Mouse (Mus musculus): Measurements from ENCODE around the gene Ift43.

Gene Ift43

DNA sequence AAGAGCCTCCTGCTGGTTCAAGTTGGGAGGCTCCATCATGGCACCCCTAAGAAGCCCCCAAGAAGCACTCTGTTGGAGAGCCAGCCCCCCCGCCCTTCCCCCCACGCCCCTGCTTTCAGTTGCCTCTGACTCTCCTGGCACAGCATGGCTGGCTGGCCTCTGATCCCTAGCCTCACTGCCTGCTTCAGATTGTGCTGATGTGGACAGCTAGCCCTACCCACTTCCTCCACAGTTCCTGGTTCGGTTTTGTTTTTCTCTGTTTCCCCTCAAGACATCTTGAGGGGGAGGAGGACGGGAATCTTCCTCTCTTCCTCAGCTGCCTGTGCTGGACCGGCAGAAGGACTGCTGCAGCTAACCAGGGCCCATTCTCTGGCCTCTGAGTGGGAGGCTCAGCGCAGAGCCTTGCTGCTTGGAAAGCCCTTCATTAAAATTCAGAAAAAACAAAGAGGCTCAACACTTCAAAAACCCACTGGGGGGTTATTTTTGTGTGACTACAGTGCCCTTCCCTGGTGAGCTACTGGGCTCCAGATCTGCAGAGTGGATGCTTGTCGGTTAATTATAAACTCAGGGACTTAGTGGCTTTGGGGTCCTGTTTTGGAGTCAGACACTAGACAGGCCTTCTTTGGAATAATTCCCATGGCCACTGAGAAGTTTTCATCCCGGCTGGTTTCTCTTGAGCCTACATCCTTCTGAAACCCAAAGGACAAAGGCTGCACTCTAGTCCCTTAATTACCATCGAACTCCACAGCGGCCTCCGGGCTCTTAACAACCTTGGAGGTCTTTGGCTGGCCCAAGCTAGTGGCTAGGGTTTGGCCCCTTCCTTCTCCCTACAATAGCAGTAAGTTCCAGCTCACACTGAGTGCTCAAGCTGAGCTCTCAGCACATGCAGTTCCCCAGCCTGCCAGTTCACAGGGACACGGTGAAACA, 80.8 kb downstream of the Ift43 start:
- no peak for DNase-seq (ENCODE audit: extremely low read depth, insufficient read length, low spot score)

GRCm38 (mm10) chr12:86166244-86166643, 83.9 kb downstream of the Ift43 start:
- DNase-seq (ENCODE audit: extremely low read depth, insufficient read length, low spot score) = no peak

- DNase-seq (ENCODE audit: extremely low read depth, insufficient read length, low spot score) = no peak
Observed at GRCm38 (mm10) chr12:86167075-86167474, 84.7 kb downstream of the Ift43 start.

GRCm38 (mm10) chr12:86168712-86169111, 86.4 kb downstream of the Ift43 start:
- no peak for DNase-seq (ENCODE audit: extremely low read depth, insufficient read length, low spot score)

DNA sequence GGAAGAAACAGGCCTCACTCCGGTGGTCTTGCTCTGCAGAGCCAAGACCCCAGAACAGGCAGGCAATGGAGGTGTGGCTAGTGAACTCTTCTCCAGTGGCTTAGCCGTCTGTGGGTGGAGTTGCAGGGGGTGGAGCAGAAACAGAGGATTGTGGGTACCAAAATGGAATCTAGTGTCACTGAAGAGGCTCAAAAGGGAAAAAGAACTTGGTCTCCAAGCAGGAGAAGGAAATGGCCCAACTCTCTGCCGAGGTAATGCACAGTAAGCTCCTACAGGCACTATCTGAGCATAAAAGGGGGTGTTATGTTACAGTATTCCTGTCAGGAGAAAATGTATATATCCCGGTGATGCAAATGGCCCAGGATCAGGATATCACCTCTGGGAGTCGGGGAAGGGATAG, 86.9 kb downstream of the Ift43 start:
- no peak for DNase-seq (ENCODE audit: extremely low read depth, insufficient read length, low spot score)

DNA sequence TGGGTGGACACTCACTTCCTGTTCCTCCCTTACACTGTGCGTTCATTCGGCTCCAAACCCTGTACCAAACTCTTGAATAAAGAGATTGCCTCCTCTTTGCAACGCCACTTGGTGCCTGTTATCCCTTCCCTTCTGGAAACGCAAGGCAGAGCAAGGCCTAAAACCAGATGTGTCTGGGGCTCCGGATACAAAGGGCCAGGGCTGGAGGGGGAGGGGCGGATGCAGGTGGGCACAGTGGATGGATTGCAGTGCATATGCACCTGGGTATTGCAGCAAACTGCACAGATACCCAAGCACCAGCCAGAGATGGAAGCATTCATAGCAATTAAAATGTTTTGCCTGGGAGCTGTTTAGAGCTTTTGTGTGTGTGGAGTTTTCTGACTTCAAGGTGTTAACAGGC, 91.0 kb downstream of the Ift43 start:
- no peak for DNase-seq (ENCODE audit: extremely low read depth, insufficient read length, low spot score)

DNA sequence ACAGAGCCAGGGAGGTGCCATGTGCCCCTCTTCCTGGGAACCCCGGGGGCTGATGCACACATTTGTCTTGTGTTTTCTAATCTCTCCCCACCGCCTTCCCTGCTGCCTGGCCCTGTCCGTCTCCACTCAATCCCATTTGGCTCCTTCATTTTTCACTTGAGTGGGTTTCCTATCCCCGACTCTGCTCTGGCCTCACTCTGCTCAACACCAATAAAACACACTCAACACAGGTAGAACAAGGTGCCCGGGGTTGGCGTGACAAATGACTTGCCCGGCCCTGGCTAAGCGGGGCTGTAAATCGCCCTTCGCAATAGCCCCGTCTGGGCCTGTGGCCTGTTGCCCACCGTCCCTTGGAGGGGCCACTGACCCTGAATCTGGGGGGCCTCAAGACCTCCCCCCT, 92.0 kb downstream of the Ift43 start:
- no peak for DNase-seq (ENCODE audit: extremely low read depth, insufficient read length, low spot score)

DNA sequence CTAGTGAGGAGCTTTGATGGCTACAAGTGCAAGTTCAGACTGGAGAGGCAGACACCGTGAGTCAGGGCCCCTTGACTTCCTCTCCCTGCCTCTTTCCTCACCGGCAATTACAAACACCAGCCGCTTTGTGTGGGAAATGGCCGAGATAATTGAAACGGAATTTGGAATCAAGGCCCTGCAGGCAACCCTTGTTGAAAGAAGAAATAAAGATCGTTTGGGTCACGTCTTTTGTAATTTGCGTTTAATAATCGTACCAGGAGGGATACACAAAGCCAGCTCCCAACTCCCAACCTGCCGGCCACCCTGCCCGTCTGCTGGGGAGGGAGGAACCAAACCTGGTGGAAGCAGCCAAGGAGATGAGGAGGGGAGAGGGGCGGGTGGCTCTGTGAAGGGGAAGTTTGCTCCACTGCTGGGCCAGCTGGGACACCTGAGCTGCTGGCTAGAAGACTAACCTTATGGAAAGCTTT, 93.2 kb downstream of the Ift43 start:
- DNase-seq (ENCODE audit: extremely low read depth, insufficient read length, low spot score) = no peak

GRCm38 (mm10) chr12:86176675-86177339, 94.5 kb downstream of the Ift43 start:
- DNase-seq (ENCODE audit: extremely low read depth, insufficient read length, low spot score) = no peak

- DNase-seq (ENCODE audit: extremely low read depth, insufficient read length, low spot score) = no peak
Observed at GRCm38 (mm10) chr12:86179266-86179665, 96.9 kb downstream of the Ift43 start.

GRCm38 (mm10) chr12:86181320-86181751, 99.0 kb downstream of the Ift43 start:
- no peak for DNase-seq (ENCODE audit: extremely low read depth, insufficient read length, low spot score)

DNA sequence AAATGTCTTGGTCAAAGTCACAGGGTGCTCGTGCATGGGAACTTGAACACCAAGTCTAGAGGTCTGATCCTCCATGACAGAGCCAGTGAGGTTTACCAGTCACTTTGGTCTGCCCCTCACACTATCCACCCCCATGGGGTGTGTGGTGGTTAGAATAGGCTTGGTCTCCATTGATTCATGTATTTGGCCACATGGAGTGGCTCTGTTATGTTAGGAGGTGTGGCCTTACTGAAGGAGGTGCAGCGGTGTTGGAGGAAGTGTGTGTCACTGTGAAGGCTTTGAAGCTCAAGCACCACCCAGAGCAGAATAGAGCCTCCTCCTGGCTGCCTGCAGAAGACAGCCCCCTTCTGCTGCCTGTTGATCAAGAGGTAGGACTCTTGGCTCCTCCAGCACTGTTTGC, 99.5 kb downstream of the Ift43 start:
- DNase-seq (ENCODE audit: extremely low read depth, insufficient read length, low spot score) = no peak

GRCm38 (mm10) chr12:86182414-86182813, 100.1 kb downstream of the Ift43 start:
- DNase-seq (ENCODE audit: extremely low read depth, insufficient read length, low spot score) = no peak

DNA sequence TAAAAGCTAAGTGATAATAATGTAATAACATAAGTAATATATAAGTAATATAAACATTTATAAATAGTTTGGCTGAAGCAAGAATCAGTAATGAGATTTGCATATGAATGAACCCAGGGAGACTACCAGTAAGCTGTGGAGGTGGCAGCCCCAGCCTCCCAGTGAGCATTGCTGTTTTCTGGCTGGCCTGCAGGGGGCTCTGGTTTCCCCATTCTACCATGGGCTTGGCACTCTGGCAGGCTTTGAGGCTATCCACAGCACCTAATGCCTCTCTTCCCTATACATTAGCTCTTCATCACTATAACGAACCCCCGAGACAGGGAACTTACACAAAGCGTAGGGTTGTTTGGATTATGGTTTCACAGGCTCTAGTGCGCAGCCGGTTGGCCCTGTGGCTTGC, 105.8 kb downstream of the Ift43 start:
- DNase-seq (ENCODE audit: extremely low read depth, insufficient read length, low spot score) = no peak

DNA sequence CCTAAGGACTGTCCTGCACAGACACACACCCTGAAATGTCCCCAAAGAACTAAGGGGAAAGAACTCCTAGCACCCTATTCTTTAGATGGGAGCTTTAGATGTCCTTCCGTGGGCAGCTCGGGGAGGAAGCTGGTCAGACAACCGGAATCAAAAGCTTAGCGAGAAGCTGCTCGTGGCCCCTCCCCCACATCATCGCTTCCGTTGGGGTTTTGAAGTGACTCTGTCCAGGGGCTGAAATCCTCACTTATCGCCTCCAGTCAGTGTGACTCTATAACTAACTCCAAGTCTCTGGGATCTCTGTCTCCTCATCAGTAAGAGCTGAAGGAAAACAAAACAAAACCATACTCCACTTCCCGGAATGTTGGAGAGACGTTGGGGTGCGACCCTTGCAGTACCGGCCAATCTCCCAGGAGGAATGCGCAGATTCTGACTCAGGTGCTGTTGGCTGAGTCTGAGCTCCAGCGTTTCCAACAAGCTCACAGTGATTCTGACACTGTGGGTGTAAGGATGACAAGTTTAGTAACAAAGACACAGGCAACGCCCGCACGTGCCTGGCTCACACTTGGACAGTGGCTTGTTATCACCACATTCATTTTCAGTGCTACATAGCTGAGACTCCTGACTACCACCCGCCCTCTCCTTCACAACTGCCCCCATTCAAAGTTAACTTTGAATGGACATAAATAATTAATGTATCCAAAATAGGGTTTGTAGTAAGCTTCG, 107.4 kb downstream of the Ift43 start:
- DNase-seq (ENCODE audit: extremely low read depth, insufficient read length, low spot score) = no peak

DNA sequence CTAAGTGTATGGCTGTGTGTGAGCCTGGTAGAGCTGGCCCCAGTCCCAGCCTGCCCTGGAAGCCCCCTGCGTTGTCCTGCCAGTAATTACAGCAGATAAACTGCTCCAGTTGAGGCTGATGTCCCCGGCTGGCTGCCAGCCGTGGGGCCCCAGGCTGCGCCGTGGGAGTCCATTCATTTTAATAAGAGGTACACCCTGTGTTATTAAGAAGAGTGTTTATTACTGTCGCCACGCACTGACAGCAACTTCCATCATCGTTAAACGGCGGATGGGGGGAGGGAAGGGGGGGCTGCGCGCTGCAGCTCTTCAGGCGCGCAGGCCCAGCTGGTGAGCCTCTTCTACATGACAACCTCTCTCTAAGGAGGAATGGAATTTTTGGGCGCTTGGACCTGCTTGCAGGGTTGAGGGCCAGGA, 109.7 kb downstream of the Ift43 start:
- DNase-seq (ENCODE audit: extremely low read depth, insufficient read length, low spot score) = no peak

GRCm38 (mm10) chr12:86196944-86197343, 114.6 kb downstream of the Ift43 start:
- DNase-seq (ENCODE audit: extremely low read depth, insufficient read length, low spot score) = no peak

GRCm38 (mm10) chr12:86203443-86204057, 121.2 kb downstream of the Ift43 start:
- no peak for DNase-seq (ENCODE audit: extremely low read depth, insufficient read length, low spot score)

DNA sequence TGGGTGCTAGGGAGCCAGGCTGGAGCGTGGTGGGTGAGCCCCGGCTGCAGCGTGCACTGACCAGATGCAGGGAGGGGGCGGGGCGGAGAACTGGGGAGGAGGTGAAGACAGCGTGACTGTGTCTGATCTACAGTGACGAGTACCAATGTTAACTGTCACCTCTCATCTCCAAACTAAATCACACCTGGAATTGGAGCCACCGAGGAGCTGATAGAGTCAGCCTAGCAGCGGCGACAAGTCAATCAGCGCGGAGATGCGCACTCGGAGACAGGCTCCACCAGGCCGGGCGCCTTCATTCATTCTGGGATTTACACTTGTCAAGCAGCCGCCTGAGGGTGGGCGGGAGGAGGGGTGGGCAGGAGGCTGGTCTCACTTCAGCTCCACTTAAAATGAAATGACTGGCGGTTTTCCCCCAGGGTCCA, 128.8 kb downstream of the Ift43 start:
- DNase-seq (ENCODE audit: extremely low read depth, insufficient read length, low spot score) = no peak

Data from 3134 (cell line).